Mouse (Mus musculus): ENCODE data around the gene Ccm2. TPM values are rescaled to one million over a fixed set of nuclear protein-coding genes. Genes with fewer than 3 reads are reported as not detected.

Gene Ccm2
- total RNA-seq (2023): 100 to 1,000 TPM; 127 to 129 TPM

GRCm38 (mm10) chr11:6546205-6547013 is at the start of gene Ccm2:
TSS of gene Ccm2 (plus strand) at chr11:6546887.

DNA sequence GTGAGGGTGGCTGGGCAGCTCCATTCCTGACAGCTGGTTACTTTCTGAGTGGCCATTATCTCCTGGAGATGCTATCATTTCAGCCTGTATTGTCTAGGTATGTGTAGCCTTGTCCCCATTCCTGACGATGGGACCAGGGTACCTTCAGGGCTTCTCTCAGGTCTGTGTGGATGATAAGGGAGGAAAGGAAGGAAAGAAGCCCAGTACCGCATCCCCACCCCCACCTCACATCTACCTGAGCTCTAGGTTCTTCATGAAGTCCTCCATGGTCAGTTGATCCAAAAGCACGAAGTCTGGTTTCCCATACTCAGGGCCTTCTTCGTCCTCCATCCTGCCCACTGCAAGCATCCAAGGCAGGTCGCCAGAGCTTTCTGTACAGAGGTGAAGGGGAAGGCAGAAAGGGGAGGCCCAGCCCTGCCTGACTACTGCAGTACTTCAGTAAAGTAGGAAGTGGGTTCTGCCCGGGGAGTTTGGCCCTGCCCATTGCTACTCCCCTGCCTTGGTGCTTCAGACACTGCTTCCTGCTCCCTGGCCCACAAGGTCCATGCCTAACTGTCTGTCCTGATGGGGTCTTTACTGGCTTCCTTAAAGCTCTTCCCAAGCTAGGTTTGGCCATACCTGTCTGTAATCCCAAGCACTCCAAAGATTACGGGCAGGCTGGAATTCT is 26.0 kb upstream of the Ccm2 start, which contains the start of gene Myo1g:
Gene Myo1g, minus strand, starts transcription at position 459 of the 667 bp plus-strand sequence.

DNA sequence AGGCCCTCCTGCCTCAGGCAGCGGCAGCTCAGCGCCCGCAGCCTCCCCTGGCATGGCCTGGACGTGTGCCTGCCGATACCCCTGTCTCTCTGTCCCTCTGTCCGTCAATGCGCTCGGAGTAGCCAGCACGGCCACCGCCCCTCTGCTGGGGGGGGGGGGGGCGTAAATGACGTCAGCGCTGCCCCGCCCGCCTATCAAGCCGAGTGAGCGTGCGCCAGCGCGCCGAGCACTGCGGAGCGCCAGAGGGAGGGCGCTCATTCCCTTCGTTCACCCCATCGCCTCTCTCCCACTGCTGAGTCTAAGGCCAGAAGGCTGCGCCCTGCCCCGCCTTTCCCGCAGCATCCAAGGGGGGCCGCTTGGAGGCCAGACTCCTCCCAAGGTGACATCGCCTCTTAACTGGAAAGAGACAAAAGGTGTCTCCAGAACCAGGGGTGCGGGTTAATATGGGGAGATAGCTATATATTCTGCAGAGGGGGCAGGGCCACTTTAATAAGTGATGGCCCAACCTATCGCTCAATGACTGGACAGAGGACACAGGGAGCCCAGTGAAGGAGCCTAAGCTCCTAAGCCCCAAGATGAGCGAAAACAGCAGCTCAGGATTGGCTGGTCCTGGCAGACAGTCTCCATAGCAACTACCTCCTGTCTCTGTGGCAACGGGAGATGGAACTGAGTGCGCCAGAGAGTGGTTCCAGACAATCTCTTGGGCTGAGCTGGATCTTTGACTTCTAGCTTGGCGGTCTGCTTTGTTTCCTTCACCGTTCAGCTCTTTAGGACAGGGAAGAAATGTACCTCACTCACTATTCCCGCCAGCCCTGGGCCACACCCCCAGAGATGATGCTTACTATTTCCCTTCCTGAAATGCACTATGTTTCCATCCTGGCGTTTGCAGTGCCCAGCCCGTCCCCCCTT is 59.1 kb downstream of the Ccm2 start, which contains the start of gene Nacad:
Gene Nacad, minus strand, starts transcription at position 563 of the 909 bp plus-strand sequence.

DNA sequence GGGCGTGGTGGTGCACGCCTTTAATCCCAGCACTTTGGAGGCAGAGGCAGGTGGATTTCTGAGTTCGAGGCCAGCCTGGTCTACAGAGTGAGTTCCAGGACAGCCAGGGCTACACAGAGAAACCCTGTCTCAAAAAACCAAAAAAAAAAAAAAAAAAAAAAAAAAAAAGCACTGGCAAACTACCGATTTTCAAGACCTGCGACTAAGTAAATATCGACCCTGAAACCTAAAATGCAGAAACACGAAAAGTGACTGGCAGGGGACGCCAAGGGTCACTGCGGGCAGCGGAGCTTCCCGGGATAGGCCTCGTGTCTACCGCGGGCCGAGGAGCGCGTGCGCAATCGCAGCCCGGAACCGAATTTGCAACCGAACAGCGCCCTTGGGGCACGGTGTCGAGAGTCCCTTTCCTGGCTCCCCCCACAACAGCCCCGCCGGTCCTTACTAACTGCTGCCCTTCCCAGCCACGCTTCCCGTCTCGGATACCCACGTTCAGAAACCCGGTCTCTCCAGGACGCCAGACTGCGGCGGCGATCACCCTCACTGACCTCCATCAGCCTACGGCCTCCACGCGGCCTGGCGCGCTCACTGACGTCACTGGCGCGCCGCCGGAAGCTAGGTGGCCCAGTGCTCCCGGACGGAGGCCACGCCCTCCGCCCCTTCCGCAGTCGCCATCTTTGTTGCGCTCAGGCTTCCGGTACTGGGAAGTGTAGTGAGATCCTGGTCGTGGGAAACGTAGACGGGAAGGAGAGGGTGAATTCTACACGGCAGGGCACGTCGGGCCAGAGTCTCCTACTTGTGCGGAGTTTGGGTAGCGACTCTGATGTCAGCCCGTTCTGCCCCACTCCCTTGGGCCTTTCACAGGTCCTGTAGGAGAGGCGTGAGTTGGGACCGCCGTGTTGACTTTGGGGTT is 79.0 kb downstream of the Ccm2 start, which contains the start of gene Tbrg4:
Gene Tbrg4, minus strand, starts transcription at position 590 of the 910 bp plus-strand sequence.

DNA sequence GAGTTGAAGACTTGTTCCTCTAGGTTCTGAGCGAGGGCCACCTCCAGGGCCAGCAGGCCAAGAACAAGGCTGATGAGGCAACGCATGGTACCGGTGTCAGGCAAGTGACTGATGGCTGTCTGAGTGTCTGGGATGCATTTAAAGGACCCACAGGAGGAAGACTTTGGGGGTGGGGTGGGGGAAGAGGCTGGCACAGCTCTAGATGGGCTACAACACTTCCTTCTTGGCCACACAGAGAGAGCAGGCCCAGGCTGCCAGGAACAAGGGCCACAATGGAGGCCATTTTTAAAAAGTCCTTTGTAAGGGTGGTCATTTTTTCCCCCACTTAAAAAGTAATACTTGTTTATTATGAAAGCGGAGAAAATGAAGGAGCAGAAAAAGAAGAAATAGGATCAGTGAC is 91.8 kb downstream of the Ccm2 start, which contains the start of gene Wap:
Gene Wap, minus strand, starts transcription at position 101 of the 400 bp plus-strand sequence.

Other genes with a start within 250 kb of the Ccm2 start
- 10 to 100 TPM; 32.7 to 38.5 TPM for gene Zmiz2, start 157.8 kb upstream of the Ccm2 start, total RNA-seq (2023)
- gene Ppia, start 131.4 kb upstream of the Ccm2 start, total RNA-seq (2023): 100 to 1,000 TPM; 810 to 938 TPM
- gene H2afv, start 102.4 kb upstream of the Ccm2 start, total RNA-seq (2023): 10 to 100 TPM; 82.9 to 83.6 TPM
- 10 to 100 TPM; 49.2 to 53.9 TPM for gene Purb, start 71.0 kb upstream of the Ccm2 start, total RNA-seq (2023)
- 100 to 1,000 TPM; 232 to 245 TPM for gene Myo1g, start 25.9 kb upstream of the Ccm2 start, total RNA-seq (2023)
- under 1 TPM; 0.16 to 0.33 TPM for gene Nacad, start 59.2 kb downstream of the Ccm2 start, total RNA-seq (2023)
- gene Tbrg4, start 79.2 kb downstream of the Ccm2 start, total RNA-seq (2023): 10 to 100 TPM; 55.1 to 58.0 TPM
- gene Wap, start 91.8 kb downstream of the Ccm2 start, total RNA-seq (2023): not detected
- gene Ramp3, start 111.6 kb downstream of the Ccm2 start, total RNA-seq (2023): not detected

All from neutrophil, adult 59 days (primary cell).